Mouse (Mus musculus): Measurements from ENCODE around the gene Kcnv2.

Kcnv2 gene

GRCm38 (mm10) chr19:27322281-27322680 lies at the start of gene Kcnv2:
Gene Kcnv2, plus strand, starts transcription at chr19:27322588.
- no peak for DNase-seq (ENCODE audit: low read depth in 2 of 2, low spot score in 2 of 2)

- DNase-seq (ENCODE audit: low read depth in 2 of 2, low spot score in 2 of 2): no peak
Observed at GRCm38 (mm10) chr19:27273385-27273784, 49.0 kb upstream of the Kcnv2 start.

- no peak for DNase-seq (ENCODE audit: low read depth in 2 of 2, low spot score in 2 of 2)
Observed at GRCm38 (mm10) chr19:27274382-27274781, 48.0 kb upstream of the Kcnv2 start.

- no peak for DNase-seq (ENCODE audit: low read depth in 2 of 2, low spot score in 2 of 2)
Observed at GRCm38 (mm10) chr19:27279174-27279573, 43.2 kb upstream of the Kcnv2 start.

GRCm38 (mm10) chr19:27310039-27310438 lies 12.3 kb upstream of the Kcnv2 start:
- DNase-seq (ENCODE audit: low read depth in 2 of 2, low spot score in 2 of 2): no peak

GRCm38 (mm10) chr19:27311311-27311710 lies 11.1 kb upstream of the Kcnv2 start:
- no peak for DNase-seq (ENCODE audit: low read depth in 2 of 2, low spot score in 2 of 2)

GRCm38 (mm10) chr19:27312266-27313079 lies 9.9 kb upstream of the Kcnv2 start:
- no peak for DNase-seq (ENCODE audit: low read depth in 2 of 2, low spot score in 2 of 2)

DNA sequence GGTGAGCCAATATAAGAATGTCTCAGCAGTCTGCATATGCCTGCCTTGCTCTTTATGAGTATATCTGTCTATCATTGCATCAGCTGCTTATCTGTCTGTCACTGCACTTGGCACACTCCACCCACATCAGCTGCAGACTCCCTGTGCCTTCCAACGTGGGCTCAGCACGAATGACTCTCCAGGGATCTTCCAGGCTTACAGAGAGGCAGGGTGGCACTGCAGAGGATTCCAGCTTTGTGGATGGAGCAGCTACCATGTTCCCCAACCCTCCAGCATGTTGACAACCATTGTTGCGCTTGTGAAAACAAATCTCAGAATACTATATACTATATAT lies 9.3 kb upstream of the Kcnv2 start:
- no peak for DNase-seq (ENCODE audit: low read depth in 2 of 2, low spot score in 2 of 2)

- DNase-seq (ENCODE audit: low read depth in 2 of 2, low spot score in 2 of 2): no peak
Observed at GRCm38 (mm10) chr19:27316313-27317258, 5.8 kb upstream of the Kcnv2 start.

DNA sequence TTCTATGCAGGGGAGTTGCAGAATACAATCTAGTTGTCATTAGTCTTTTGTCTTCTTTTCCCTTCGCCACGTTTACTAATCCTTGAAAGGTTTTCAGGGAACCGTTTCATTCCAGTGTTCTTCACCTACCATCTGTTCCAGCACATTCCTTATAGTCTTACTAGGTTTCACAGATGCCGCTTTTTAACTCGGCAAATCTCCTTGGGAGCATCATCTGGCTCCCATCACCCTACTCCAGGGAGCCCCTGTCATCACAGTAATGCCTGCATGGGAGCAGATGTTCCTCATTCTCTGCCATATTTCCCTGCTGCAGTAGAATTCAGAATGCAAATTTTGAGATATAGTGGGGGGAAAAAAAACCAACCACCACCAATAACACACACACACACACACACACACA lies 5.1 kb upstream of the Kcnv2 start:
- DNase-seq (ENCODE audit: low read depth in 2 of 2, low spot score in 2 of 2): no peak

- DNase-seq (ENCODE audit: low read depth in 2 of 2, low spot score in 2 of 2): no peak
Observed at GRCm38 (mm10) chr19:27322911-27323627, 681 bp downstream of the Kcnv2 start.

DNA sequence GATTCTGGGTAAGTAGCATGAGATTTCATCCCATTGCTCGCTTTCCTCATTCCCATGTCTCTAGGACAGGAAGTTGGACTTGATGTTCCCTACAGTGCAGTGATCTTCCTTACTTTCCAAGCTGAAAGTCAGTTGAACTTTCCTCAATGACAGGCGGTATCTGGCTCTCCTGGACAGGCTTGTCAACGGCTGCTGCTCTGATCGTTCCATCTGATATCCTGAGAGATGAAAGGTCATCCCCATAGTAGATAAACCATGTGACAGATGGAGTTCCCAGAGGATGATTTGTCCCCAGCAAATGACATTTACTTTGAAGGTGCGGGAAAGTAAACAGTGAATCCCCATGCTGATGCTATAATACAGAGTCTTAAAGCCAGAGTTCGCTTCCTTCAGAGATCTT lies 3.2 kb downstream of the Kcnv2 start:
- no peak for DNase-seq (ENCODE audit: low read depth in 2 of 2, low spot score in 2 of 2)

- no peak for DNase-seq (ENCODE audit: low read depth in 2 of 2, low spot score in 2 of 2)
Observed at GRCm38 (mm10) chr19:27327569-27327968, 5.2 kb downstream of the Kcnv2 start.

- DNase-seq (ENCODE audit: low read depth in 2 of 2, low spot score in 2 of 2): no peak
Observed at GRCm38 (mm10) chr19:27328166-27328565, 5.8 kb downstream of the Kcnv2 start.

DNA sequence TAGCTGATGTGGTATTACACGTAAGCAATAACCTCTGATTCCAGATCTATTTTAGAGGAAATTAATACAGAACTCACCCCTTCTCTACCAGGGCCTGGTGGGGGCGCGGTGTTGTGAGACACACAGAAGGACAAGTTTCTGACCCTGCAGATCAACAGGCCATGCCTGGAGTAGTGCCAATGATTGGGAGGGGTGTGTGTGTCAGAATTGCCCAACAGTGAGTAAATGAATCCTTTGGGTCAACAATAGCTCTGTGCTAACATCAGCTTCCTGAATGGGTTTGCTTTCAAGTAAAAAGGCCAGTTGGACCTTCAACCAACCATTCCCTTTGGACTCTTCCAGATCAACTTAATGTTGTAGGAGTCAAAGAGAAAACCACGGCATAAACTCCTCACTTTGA lies 6.3 kb downstream of the Kcnv2 start:
- DNase-seq (ENCODE audit: low read depth in 2 of 2, low spot score in 2 of 2): no peak

DNA sequence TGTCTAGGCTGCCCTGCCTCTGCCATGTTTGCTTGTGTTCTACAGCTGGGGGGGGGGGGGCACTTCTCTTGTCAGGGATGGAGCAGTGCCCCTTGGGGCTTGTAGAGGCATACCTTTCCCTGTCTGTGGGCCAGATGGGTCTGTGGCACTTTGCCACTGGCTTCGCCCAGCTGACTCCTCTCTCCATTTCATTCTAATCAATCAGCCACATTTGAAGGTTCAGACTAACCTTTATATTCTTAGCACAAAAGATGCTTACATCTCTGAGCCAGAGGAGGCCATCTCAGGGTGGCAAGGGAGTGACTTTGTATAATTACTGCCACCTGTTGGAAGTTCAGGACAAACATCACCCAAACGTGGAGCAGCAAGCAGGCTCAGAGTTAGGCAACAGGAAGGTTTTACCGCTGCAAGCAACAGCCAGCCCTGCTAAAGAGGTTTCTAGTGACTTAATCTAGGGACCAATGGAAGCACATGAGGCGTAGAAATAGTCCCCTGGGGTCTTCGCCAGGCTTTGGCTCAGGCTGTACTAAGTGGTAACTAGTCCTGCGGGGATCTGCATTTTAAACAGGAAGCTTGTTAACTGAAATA lies 9.9 kb downstream of the Kcnv2 start:
- DNase-seq (ENCODE audit: low read depth in 2 of 2, low spot score in 2 of 2): no peak

GRCm38 (mm10) chr19:27336126-27336917 lies 13.9 kb downstream of the Kcnv2 start:
- DNase-seq (ENCODE audit: low read depth in 2 of 2, low spot score in 2 of 2): no peak

GRCm38 (mm10) chr19:27346501-27346900 lies 24.1 kb downstream of the Kcnv2 start:
- DNase-seq (ENCODE audit: low read depth in 2 of 2, low spot score in 2 of 2): no peak

- DNase-seq (ENCODE audit: low read depth in 2 of 2, low spot score in 2 of 2): no peak
Observed at GRCm38 (mm10) chr19:27351700-27352099, 29.3 kb downstream of the Kcnv2 start.

GRCm38 (mm10) chr19:27360381-27360780 lies 38.0 kb downstream of the Kcnv2 start:
- no peak for DNase-seq (ENCODE audit: low read depth in 2 of 2, low spot score in 2 of 2)

Data from CD8-positive naive resting alpha-beta T cell, adult 2 months (primary cell).